Mouse (Mus musculus) hindbrain, embryonic 11.5 days (tissue): ENCODE measurements around the gene Emx2. TPM values are rescaled to one million over a fixed set of nuclear protein-coding genes. Genes with fewer than 3 reads are reported as not detected.

Experiments
- polyA plus RNA-seq: library from polyadenylated mRNA; unstranded; fragments of >200 nt; fragmentation: Nextera tagmentation; extraction: Ambion mirVana; gene quantifications from 2 replicates; pipeline ENCODE4 v1.2.1, GENCODE M21; 2014

The Emx2 gene
- polyA plus RNA-seq, 1 experiment from 2014 or later = 1.0 TPM

Other genes starting within 250 kb of the Emx2 start
- gene Kcnk18, start 239.2 kb upstream of the Emx2 start, polyA plus RNA-seq = not detected in 2 replicates
- 17.3 and 18.1 TPM in 2 replicates for gene Slc18a2, start 197.5 kb upstream of the Emx2 start, polyA plus RNA-seq
- gene Rps12-ps3, start 136.1 kb upstream of the Emx2 start, polyA plus RNA-seq = 14.9 and 16.3 TPM in 2 replicates
- 14.1 and 18.2 TPM in 2 replicates for gene Pdzd8, start 112.6 kb upstream of the Emx2 start, polyA plus RNA-seq